Mouse (Mus musculus) skeletal muscle tissue, postnatal 0 days (tissue): ENCODE data around the gene Cdk5r2. TPM values are rescaled to one million over a fixed set of nuclear protein-coding genes. Genes with fewer than 3 reads are reported as not detected.

Experiments used
- microRNA counts: library from miRNA; unstranded; fragments of <30 nt; microRNA quantifications from one replicate; lab custom pipeline; 2015
- microRNA-seq, 2 experiments: library from miRNA; unstranded; fragments of <30 nt; microRNA quantifications; one replicate each; pipeline ENCODE4; 2016
- polyA plus RNA-seq: library from polyadenylated mRNA; unstranded; fragments of >200 nt; fragmentation: Nextera tagmentation; extraction: Ambion mirVana; gene quantifications from 2 replicates; pipeline ENCODE4 v1.2.1, GENCODE M21; 2015

The Cdk5r2 gene
- not detected in 2 replicates for polyA plus RNA-seq

DNA sequence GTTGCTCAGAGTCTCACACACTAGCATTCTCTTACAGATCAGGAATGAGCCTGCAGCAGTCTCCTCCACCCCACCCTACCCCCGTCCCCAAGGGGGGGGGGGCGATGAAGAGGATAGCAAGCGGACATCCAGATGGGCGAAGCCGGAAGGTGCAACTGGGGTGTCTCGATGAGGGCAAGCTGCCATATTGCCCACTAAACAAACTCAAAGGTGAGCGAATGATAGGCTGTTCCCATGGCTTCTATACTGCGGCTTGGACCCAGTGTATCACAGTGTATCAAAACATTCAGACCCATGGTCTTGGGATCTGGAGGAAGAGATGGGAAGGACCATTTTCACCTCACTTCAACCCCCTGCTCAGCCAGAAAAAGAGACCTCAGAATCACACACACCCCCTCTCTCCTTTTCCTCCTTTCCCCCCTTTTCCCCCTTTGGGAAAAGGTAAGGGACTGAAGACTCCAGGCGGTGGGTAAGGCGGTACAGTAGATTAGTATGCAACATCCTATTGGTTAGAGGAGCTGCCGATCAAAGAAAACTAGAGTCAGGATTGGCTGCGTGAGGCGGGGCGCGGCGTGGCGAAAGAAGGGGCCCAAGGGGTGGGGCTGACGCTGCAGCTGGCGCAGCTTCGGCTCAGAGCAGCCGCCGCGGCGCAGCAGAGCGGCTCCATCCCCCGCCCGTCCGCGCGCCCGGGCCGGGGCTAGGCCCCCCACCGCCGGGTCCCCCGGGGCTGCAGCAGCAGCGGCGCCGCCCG, at the start of gene Cdk5r2:
Gene Cdk5r2 (plus strand): TSS at position 629 of the 751 bp plus-strand sequence.

DNA sequence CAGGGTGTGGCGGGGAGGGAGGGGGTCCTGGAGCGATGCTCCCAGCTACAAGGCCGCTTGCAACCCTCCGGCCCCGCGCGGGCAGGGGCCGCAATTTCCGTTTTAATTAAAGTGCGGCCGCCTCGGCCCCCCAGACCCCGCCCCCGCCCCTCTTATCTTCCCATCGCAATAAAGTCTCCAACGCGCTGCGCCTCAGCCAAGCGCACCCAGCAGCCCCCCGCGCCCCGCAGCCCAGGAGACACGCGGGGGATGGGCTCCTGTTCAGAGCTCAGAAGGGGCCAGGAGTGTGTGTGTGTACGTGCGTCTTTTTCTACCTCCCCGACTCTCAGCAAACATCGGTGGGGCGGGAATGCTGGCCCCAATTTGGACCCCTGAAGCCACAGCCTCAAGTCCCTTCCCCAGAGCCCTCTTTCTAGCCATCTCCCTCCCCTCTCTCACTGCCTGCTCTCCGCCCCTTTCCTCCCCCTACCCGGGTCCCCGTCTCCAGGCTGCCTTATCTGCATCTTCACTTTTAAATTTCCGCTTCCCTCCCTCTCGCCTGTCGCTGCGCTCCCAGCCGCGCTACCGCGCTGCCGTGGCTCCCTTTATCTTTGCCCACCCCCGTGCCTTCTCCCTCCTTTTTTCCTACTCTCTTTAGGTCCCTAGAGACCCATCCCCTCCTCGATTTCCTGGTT, 30.8 kb downstream of the Cdk5r2 start, which contains the start of gene Fev:
Gene Fev (minus strand): TSS at position 51 of the 674 bp plus-strand sequence.

DNA sequence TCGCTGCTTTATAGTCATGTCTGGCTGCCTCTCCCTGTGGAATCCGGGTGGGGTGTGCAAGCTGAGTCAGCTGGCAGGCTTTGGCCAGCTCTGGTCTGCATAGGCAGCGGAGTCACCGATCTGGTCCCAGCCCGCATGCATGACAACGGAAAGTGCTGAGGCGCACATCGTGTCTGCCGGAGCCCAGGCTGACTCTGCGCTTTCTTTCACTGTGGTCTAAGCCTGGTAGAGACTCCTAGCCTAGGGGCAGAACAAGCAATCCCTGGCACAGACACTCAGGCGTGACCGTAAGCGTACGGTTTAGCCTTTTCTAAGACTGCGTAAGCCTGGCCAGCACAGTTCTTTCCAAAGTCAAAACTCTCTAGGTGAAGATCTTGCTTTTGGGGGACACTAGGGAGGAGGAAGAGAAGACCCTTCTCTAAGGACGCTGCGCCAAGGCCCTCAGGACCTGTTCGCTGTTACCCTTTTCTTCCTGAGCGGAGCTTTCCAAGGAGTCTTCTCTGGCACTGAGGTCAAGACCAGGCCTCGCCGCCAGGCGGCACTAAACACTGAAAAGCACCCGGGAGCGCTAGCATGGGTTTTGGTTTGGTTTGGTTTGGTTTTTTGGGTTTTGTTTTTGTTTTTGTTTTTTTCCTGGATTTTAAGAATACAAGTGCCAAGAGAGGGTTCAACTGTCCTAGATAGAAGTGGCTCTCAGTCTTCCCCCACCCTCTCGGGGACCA, 38.6 kb downstream of the Cdk5r2 start, which contains the start of gene Cryba2:
Gene Cryba2 (minus strand): TSS at position 10 of the 722 bp plus-strand sequence.

MicroRNAs within 50 kb of the gene (microRNA counts, 519-probe panel; counts per million panel counts)
- microRNA mmu-miR-375 (lab: Ali Mortazavi, UCI): 296 counts per million, percentile 58 among the panel's probes with 10 or more counts

Small RNA genes lying within 50 kb of the gene (microRNA-seq; reads per million reads assigned to microRNA genes)
- gene Mir375: 20.2 to 22.7 reads per million in 2 experiments

Other genes with a start within 250 kb of the Cdk5r2 start
- gene Ttll4, start 193.2 kb upstream of the Cdk5r2 start, polyA plus RNA-seq: 2.2 and 2.9 TPM in 2 replicates
- 13.5 and 16.0 TPM in 2 replicates for gene Cyp27a1, start 141.4 kb upstream of the Cdk5r2 start, polyA plus RNA-seq
- 17.7 and 18.8 TPM in 2 replicates for gene Prkag3, start 105.7 kb upstream of the Cdk5r2 start, polyA plus RNA-seq
- gene Wnt6, start 83.0 kb upstream of the Cdk5r2 start, polyA plus RNA-seq: 1.1 and 2.8 TPM in 2 replicates
- 0.09 and 0.33 TPM in 2 replicates for gene Wnt10a, start 63.4 kb upstream of the Cdk5r2 start, polyA plus RNA-seq
- not detected in 2 replicates for gene Fev, start 30.5 kb downstream of the Cdk5r2 start, polyA plus RNA-seq
- gene Cryba2, start 38.2 kb downstream of the Cdk5r2 start, polyA plus RNA-seq: not detected in 2 replicates
- gene Cfap65, start 80.7 kb downstream of the Cdk5r2 start, polyA plus RNA-seq: not detected in 2 replicates
- 0.32 TPM in 1 of 2 replicates, not detected in the other for gene Ihh, start 96.7 kb downstream of the Cdk5r2 start, polyA plus RNA-seq